Mouse (Mus musculus): Measurements from ENCODE around the gene Osbpl10.
A peak's percentile ranks its signal among the peaks of the same experiment; 100 is the strongest.

The Osbpl10 gene

DNA sequence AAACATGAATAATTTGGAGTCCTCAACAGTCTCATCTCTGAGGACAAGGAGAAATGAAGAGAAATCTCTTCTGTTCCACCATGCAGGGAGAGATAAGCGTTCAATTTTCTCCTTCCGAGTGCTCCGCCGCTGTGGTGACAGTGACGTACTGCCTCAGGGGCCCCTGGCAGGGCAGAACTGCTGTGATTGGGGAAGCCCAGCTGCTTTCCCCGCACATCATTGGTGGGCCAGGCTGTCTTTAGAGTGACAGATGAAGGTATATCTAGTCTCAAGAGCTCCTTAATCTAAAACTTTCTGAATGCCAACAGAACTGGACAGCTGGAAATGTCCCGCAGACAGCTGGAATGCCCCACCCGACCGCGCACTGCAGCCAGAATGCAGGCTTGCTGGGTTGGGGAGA is 118.1 kb downstream of the Osbpl10 start:
- no peak for DNase-seq

DNA sequence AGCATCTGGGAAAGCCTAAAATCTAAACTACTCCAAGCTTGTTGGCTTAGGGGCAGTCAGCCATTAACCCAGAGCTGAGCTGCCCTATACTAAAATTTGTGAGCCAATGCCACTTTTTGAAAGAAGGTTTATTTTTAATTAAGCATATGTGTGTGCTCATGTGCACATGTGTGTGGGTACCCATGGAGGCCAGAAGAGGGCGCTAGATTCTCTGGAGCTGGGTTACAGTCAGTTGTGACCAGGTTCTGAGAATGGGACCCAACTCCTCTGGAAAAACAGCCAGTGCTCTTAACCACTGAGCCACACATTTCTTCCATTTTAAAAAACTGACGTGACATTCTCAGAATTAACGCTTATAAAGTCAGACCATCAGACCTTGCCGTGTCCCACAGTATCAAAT is 119.0 kb downstream of the Osbpl10 start:
- DNase-seq = no peak

DNA sequence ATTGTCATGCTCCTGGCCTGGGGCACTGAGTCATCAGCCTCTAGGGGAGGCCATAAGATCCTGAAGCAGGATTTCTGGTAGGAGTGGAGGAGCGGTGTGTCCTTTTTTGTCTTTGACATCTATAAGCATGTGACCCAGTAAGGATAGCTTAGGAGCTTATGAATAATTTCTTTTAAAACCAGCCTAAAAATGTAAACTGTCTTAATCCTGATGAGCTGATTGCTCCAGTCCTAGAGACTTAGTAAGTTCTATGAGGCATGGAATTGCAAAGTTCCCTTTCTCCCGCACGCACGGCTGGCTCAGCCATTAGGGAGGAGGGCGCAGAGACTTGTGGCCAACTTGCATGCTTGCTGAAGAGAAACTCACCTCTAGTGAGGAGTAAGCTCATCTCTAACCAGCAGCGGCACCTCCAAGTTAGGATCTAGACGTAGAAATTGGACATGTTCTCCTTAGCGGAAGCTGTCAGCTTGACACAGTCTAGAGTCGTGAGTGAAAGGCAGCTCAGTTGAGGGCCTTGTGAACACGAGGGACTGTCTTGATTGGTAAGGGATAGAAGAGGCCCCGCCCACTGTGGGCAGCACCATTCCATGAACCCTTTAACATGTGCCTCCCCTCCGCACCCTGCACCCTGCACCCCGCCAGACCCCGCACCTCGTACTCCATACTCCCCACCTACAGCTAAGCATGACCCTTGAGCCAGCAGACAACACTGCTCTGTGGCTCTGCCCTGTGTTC is 122.0 kb downstream of the Osbpl10 start:
- DNase-seq = no peak

DNA sequence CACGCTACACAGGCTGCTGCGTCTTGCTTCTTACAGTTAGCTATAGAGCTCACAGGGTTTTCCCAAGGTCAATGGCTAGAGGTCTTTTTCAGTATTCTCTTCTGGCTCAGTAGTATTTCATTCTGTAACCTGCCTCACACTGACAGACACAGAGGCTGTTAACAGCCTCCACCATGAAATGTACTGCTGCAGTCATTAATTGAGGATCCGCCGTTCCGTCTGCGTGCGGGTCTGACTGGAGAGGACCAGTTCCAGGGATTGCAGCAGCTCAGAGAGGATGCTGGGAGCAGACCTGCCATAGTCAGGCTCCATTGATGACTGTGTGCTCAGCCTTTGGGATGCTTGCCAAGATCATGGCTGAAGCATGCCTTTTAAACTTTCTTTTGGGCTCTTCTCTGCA is 129.1 kb downstream of the Osbpl10 start:
- no peak for DNase-seq

GRCm38 (mm10) chr9:115110655-115111054 is 132.3 kb downstream of the Osbpl10 start:
- DNase-seq = no peak

DNA sequence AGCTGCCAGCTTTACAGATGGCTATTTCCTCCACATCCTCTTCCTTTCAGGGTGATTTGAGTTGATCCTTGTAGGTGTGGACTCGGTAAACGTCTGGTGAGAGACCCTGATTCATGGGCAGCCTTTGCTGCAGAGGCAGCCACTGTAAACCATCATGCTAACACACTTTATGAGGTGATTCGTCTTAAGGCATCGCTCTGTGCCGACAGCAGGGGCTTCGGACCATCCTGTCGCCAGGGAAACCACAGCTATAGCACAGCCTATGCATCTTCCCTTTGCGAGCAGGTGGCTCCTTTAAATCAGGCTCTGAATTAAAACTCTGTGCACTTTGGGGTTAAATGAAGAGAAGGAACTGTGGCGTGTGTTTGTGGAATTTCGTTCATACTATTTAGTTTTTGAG is 138.9 kb downstream of the Osbpl10 start:
- no peak for DNase-seq

GRCm38 (mm10) chr9:115120276-115120675 is 141.9 kb downstream of the Osbpl10 start:
- DNase-seq = peak; percentile 53

DNA sequence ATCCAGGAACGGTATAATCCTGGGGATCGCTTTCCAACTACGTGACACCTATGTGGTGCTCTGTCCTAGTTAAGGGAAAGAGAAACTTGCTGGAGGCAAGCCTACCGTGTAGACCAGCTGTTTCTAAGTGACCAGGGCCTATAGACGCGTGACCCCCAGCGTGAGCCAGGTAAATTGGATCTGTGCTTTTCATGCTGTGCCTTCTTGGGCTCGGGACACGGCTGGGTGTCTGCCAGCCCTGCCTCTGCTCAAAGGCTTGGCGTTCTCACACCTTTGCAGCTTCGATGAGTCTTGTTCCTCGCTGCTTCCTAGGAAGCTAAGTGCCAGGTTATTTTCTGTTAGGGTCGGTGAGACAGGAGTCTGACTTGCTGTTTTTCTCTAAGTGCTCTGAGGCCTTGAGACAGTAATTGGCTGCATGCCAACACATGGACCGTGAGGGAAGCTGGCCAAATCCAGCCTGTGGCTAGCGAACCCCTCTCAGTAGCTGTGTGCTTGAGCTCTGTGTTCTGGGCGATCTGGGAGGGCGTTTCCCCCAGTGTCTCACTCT is 142.4 kb downstream of the Osbpl10 start:
- peak; percentile 45 for DNase-seq

- DNase-seq = no peak
Observed at GRCm38 (mm10) chr9:115127342-115127741, 149.0 kb downstream of the Osbpl10 start.

DNA sequence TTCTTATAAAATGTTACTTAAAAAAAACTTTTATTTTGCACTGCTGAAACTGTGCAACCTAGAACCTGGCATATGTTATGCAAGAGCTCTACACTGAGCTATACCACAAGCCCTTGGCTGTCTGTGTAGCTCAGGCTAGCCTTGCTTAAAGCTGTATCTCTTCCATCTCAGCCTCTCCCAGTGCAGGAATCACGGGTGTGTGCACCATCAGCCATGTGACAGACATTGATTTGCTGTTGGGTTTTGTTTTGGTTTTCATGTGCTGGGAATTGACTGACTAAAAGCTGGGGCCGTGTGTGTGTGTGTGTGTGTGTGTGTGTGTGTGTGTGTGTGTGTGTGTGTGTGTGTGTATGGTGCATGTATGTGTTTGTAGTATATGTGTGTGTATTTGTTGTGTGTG is 155.6 kb downstream of the Osbpl10 start:
- no peak for DNase-seq

GRCm38 (mm10) chr9:115134736-115135135 is 156.4 kb downstream of the Osbpl10 start:
- no peak for DNase-seq

DNA sequence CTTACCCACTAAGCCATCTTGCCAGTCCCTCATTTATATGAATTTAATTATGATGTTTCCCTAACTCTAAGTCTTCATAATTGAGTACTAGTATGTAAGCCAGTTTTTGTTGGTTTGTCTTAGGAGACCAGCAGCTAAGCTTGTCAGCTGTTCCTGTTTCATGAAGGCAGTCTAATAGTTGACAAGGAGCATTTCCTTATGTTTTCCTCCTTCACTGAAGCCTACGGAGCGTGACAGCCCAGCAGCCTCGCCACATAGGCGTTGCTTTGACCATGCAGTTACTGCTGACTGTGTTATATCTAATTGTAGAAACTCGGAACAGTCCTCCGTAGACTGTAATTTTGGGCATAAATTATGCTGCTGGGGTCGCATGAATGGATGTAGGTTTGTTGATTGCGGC is 157.0 kb downstream of the Osbpl10 start:
- no peak for DNase-seq

DNA sequence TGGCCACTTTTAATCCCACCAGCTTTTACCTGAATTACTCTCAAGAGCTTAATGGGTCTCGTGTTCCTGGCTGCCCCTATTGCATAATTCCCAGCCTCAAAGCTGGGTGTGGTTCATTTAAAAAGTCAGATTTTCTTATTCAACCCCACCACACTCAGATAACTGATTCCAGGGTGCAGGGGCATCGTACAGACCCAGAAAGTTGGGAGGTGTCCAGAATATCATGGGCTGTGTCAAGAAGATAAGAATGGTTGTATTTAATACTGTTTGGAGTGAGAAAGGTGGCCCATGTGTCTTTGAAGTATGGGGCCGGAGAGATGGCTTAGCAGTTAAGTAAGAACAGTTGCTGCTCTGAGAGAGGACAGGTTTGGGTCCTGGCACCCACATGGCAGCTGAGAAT is 159.5 kb downstream of the Osbpl10 start:
- DNase-seq = no peak

DNA sequence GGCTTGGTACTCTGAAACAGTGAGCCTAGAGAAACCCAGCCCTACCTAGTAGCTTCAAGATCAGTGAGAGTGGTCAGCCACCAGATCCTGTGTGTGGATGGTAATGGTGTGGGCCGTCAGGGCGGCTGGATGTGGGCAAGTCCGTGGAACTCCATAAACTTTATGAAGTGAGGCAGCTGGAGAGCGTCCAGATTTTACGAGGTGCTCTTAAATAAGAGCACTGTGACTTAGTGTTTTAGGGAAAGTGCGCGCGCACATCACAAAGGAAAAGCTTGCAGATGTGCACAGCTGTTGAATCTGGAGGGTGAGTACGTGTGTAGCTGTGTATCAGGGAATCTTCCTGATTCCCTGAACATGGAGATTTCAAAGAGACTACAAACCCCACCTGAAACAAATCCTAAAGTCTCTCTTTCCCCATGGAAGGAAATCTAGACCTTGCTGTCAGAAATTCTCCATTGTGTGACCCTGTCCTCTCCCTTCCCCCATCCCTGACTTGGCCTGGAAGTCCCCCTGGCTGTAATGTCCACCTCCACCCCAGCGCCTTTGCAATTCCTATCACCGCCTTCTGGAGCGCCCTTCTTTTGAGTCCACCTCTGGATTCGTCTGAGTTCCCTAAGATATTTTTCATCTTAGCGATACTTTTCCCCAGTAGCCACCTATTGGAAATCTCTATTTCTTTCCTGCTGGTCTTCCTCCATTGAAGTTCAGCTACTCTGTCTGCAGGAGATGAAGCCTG is 161.4 kb downstream of the Osbpl10 start:
- no peak for DNase-seq

- DNase-seq = no peak
Observed at GRCm38 (mm10) chr9:115147141-115147540, 168.8 kb downstream of the Osbpl10 start.

DNA sequence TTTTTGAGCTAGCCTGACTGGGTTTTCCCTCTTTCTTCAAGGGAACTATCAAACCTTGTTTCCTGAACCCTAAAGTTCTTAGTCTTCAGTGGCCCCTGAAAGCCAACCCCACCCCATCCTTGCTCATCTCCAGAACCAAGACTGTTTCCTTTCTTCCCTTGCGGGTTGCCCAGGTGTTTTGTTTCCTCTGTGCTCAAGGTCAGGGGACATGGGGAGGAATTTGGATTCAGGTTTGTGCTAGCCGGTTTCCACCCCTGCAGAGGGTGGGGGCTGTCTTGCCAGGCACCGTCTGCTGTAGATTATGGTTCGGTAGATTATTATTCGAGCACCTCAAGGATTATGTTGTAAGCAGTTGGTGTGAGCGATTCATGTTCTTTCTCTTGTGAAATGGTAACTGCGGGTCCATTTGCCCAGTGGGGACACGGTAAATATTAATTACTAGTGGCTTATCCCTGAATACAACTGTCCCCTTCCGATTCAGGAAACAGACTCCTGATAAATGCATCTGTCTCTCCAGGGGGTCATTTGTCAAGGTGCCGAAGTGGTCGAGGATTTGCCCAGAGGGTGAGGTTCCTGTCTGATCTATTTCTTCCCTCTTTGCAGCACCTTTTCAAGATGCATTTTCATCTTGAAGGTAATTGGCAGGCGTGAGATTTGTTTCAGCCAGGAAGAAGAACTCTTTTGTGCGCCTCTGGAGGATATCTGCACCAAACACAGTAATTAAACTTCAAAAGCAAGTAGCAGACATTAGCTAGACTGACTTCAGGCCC is 169.4 kb downstream of the Osbpl10 start:
- DNase-seq = no peak

GRCm38 (mm10) chr9:115149011-115149756 is 170.8 kb downstream of the Osbpl10 start:
- no peak for DNase-seq

GRCm38 (mm10) chr9:115161591-115161990 is 183.2 kb downstream of the Osbpl10 start:
- DNase-seq = peak; percentile 19

DNA sequence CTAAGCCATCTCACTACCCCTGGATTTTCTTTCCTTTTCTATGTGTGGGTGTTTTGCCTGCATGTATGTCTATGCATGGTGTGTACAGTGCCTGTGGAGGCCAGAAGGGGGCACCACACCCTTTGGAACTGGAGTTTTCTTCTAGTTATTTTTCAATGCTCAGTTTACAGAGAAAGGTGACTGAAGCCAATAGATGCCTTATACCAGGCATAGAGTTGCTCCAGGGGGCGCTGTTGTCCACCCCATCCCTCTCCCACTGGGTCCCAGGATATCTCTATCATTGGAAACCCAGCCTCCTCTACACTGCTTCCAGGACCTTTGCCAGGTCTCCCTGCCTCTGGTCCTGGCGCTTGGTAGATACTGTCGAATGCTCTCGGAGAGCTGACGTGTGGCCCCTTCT is 184.7 kb downstream of the Osbpl10 start:
- DNase-seq = peak; percentile 85

DNA sequence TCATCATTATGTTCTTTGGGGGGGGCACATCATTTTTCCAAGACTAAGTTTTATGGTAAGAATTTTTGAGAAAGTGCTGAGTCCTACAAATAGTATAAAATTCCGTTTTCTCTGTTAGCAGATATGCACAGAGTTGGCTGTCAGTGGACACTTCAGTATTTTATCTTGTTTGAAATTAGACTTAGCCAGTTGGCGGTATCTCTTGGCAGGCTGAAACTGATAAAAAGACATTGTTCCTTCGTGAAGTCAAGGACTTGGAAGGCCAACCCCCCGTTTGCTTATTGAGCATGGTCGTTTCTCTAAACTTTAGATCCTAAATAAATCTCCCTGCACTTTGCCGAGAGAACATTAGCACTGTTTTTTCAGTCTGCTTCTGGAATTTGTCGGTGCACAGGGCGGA is 185.3 kb downstream of the Osbpl10 start:
- no peak for DNase-seq

DNA sequence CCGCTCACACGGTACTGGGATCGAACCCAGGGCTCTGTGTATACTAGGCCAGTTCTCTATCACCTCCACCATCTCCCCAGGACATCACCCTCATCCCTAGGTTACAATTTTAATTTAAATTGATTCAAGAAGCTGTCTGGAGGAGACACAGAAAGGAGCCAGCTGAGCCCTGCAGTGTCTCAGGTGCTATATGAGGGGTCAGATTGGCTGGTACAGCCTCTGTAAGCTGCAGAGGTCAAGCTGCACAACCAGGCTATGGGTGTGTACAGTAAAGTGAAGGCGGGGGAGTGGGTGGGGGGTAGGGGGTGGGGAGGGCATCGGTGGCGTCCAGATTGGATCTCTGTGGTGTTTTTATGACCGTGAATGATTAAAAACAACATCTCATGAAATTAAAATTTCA is 186.0 kb downstream of the Osbpl10 start:
- DNase-seq = no peak

- DNase-seq = no peak
Observed at GRCm38 (mm10) chr9:115165996-115166395, 187.6 kb downstream of the Osbpl10 start.

GRCm38 (mm10) chr9:115169591-115169990 is 191.2 kb downstream of the Osbpl10 start:
- no peak for DNase-seq

All from lung, postnatal 36 days (tissue).